Mouse (Mus musculus) layer of hippocampus, adult 6 months (tissue): ENCODE results near the gene Exph5. TPM values are rescaled to one million over a fixed set of nuclear protein-coding genes. Genes with fewer than 3 reads are reported as not detected.

Experiments
- long read RNA-seq, 2 experiments: library from polyadenylated mRNA; unstranded; transcript quantifications; one replicate each; pipeline ENCODE4 v2.0.0; 2019 to 2020
- microRNA-seq: library from miRNA; unstranded; fragments of <30 nt; microRNA quantifications from one replicate; pipeline ENCODE4 v1.2.0, GENCODE M21; 2020
- polyA plus RNA-seq: library from polyadenylated mRNA; unstranded; fragments of <200 nt; fragmentation: Nextera tagmentation; gene quantifications from 2 replicates; pipeline ENCODE4 v1.2.3, GENCODE M21; 2021

Gene Exph5
- polyA plus RNA-seq = 1.5 and 1.8 TPM in 2 replicates
- long read RNA-seq, experiment 1, full-length matches to known transcripts = 2 of 5 reads
- long read RNA-seq, experiment 1, partial matches to known transcripts = 0 of 5 reads
- long read RNA-seq, experiment 1, other reads (novel, unspliced or antisense) = 3 of 5 reads
- long read RNA-seq, experiment 2, full-length matches to known transcripts = 1 of 1 reads
- long read RNA-seq, experiment 2, partial matches to known transcripts = 0 of 1 reads
- long read RNA-seq, experiment 2, other reads (novel, unspliced or antisense) = 0 of 1 reads

DNA sequence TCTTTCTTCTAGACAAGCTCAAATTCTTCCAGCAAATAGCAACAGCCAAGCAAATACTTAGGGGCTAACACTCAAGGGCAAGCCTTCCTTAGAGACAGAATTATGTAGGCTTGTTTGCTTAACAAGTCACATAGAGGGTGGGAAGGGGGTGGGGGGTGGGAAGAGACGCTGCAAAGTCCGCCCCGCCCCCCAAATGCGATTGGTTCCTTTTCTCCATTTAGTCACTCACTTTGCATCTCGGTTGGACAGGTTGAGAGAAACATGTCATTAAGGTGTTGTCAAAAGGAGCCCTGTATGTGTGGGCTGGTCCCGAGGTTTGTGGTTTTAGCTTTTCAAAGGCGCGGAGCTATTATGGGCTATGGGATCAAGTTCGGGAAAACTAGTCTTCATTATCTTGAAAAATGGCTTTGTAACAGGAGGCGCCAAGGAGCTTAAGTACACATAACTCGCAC is at the start of gene Exph5:
Exph5 (plus strand) TSS at position 402 of the 452 bp plus-strand sequence.

DNA sequence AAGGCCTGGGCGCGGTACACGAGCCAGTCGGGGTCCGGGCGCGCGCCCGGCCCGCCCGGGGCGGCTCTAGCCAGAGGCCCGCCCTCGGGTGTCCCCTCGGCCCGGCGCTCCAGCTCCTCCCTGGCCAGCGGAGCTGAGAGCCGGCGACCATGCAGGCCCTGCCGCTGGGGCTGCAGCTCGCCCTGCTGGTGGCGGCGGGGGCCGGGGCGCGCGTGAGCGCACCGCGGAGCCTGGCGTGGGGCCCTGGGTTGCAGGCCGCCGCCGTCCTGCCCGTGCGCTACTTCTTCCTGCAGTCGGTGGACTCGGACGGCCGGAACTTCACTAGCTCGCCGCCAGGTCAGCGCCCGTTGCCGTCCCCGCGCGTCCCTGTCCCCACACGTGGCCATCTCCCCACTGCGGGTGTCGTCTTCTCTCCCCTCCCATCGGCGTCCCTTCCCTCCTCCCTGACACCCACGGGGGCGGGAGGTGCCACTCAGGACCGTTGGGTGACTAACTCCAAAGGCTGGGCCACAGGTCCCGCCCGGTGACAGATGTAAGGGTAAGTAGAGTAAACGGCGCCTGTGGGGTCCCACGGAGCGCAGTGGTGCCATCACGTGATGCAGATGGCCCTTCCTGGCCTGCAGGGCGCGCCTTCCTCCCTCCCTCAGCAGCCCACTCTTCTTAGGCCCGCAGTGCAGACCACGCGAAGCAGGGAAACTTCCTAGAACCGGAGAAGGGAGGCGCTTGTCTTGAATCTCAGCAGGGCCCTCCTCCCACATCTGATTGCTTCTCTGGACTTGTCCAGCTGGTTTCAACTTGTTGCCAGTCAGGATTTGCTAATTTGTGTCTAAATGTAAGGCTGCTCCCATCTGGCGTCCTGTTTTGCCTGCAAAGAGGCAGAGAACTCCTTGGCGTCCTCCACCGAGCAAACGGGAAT is 82.7 kb downstream of the Exph5 start, which contains the start of gene Kdelc2:
Kdelc2 (plus strand) TSS at position 75 of the 916 bp plus-strand sequence.

DNA sequence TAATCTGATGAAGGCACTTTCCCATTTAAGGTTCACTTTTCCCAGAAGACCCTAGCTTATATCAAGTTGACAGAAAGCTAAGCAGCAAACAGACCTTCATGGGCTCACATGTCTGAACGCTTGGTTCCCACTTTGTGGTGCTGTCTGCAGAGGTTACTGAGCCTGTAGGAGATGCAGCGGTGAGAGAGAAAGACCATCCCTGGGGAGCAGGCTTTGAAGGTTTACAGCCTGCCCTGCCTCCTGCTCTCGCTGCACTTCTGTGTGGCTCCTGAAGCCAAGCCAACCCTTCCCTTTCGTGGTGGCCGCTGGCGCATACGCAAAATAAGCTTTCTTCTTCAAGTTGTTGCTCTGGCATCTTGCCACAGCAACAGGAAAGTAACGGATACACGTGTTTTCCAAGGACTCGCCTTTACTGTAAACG is 100.8 kb downstream of the Exph5 start, which contains the start of gene 4930550C14Rik:
4930550C14Rik (plus strand) TSS at position 35 of the 421 bp plus-strand sequence.

Small RNAs within 50 kb of the gene (microRNA-seq; reads per million reads assigned to microRNA genes)
- gene Mir130c = not detected

Other genes starting within 250 kb of the Exph5 start
- 9.0 and 10.1 TPM in 2 replicates for gene Ddx10, start 53.6 kb upstream of the Exph5 start, polyA plus RNA-seq
- gene Kdelc2, start 82.4 kb downstream of the Exph5 start, polyA plus RNA-seq = 3.0 and 3.4 TPM in 2 replicates
- gene 4930550C14Rik, start 100.7 kb downstream of the Exph5 start, polyA plus RNA-seq = 0.31 and 0.53 TPM in 2 replicates
- gene Atm, start 235.1 kb downstream of the Exph5 start, polyA plus RNA-seq = 3.4 and 4.3 TPM in 2 replicates
- gene Npat, start 235.4 kb downstream of the Exph5 start, polyA plus RNA-seq = 5.8 and 6.6 TPM in 2 replicates